Mouse (Mus musculus): Measurements from ENCODE around the gene Scarf1. TPM values are rescaled to one million over a fixed set of nuclear protein-coding genes. Genes with fewer than 3 reads are reported as not detected.

Gene Scarf1
- polyA plus RNA-seq, 1 experiment, result 1.0 TPM

DNA sequence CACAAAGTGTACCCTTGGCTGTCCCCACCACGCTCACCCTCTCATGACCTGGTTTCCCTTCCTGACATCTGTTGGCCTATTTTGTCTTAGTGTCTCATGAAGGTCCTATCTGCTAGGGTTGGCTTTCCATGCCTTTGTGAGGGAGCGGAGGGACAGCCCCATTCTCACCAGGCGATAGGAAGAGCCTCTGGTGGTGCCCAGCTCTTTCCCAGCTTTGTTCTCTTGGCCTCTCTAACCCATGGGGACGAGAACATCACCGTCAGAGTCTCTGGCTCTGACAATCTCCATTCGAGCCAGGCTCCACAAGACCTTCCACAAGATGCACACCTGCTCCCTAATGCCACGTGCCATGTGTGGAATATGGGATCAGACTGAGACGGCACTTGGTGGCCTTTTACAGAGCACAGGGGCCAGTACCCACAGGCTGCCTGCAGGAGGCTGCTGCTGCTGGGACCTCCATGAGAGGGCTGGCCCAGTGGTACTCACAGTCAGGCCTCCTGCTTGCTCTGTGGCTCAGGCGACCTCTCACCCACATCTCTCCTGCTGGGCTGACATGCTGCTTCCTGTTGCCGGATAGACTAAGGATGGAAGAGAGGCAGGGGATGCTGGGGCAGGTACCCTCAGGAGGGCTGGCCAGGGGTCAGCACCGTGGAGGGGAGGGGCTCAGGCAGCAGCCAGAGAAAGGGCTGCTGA is 24.3 kb downstream of the Scarf1 start:
- Histone ChIP-seq H3K36me3 (ENCODE audit: control insufficient read depth, insufficient read depth, low read length, poor library complexity, severe bottlenecking) (no peaks in the 10 kb centered on the region), H3K9ac (ENCODE audit: low read depth, poor library complexity, severe bottlenecking) (no peak overlapping the region), H3K4me3 (ENCODE audit: low read depth, low read length) (no peak overlapping the region), H3K4me1 (ENCODE audit: control insufficient read depth, insufficient read depth, low read length) (peaks cover 2% of the 10 kb centered on the region), H3K27ac (ENCODE audit: insufficient read depth, low read length) (no peak overlapping the region), H3K27me3 (ENCODE audit: control insufficient read depth, insufficient read depth, low read length, poor library complexity, severe bottlenecking) (no peaks in the 10 kb centered on the region), H3K9me3 (replicated peaks; ENCODE audit: control insufficient read depth, insufficient read depth, low read length, poor library complexity, severe bottlenecking) (no peaks in the 10 kb centered on the region)
- TF ChIP-seq POLR2A (IDR thresholded peaks at IDR 0.05; ENCODE audit: insufficient read depth, low read length), result no peak
- no peak for TF ChIP-seq CTCF (IDR thresholded peaks at IDR 0.05; ENCODE audit: low read depth, low read length)
- TF ChIP-seq EP300 (IDR thresholded peaks at IDR 0.05; ENCODE audit: insufficient read depth, low read depth, low read length), result no peak

DNA sequence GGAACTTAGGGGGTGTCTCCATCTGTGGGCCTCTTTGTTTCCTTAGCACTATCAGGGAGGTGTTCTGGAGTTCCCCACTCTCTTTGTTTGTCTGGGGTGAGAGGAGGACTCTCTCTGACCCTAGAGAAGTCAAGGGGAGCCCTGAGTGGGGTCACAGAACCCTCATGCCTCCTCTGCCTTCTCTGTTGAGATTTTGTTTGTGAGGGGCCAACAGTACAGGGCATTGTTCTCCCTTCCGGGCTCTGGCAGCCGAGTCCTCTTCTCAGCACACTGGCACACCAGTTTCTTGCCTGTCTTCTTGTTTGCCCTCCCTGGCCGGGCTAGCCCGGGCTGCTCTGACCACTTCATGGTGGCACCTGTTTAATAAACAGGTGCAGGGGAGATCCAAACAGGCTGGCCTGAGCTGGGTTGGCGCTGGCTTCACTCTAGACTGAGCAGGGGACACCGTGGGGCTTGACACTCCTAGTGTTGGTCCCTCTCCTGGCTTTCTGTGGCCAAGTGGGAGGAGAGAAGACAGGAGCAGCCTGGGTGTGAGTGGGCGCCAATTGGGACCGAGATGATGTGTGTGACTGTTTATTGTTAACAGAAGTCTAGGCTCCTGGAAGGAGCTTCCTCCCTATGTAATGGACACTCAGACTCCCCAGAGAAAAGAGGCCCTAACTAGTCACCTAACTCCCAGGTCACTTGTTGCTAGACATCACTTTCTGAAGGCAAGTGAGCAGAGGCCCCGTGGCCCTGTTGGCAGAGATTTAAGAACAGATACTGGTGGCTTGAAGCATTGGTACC is 25.0 kb downstream of the Scarf1 start:
- Histone ChIP-seq H3K27ac (ENCODE audit: insufficient read depth, low read length) (no peak overlapping the region), H3K27me3 (ENCODE audit: control insufficient read depth, insufficient read depth, low read length, poor library complexity, severe bottlenecking) (no peaks in the 10 kb centered on the region), H3K9me3 (replicated peaks; ENCODE audit: control insufficient read depth, insufficient read depth, low read length, poor library complexity, severe bottlenecking) (no peaks in the 10 kb centered on the region), H3K9ac (ENCODE audit: low read depth, poor library complexity, severe bottlenecking) (no peak overlapping the region), H3K4me1 (ENCODE audit: control insufficient read depth, insufficient read depth, low read length) (peaks cover under 1% of the 10 kb centered on the region), H3K4me3 (ENCODE audit: low read depth, low read length) (no peak overlapping the region), H3K36me3 (ENCODE audit: control insufficient read depth, insufficient read depth, low read length, poor library complexity, severe bottlenecking) (no peaks in the 10 kb centered on the region)
- no peak for TF ChIP-seq POLR2A (IDR thresholded peaks at IDR 0.05; ENCODE audit: insufficient read depth, low read length)
- no peak for TF ChIP-seq EP300 (IDR thresholded peaks at IDR 0.05; ENCODE audit: insufficient read depth, low read depth, low read length)
- TF ChIP-seq CTCF (IDR thresholded peaks at IDR 0.05; ENCODE audit: low read depth, low read length), result no peak

DNA sequence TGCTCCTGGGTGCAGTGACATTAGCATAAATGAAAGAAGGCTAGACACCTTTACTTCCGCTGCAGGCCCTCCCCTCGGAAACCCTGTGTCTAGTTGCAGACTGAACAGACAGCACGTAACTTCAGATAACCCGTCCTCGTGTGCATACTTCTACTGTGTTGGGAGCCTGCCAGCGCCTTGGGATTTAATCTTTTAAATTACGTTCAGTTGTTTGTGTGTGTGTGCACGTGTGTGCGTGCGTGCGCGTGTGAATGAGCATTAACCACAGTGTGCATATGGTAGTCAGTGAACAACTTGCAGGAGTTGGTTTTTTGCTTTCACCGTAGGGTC is 25.6 kb downstream of the Scarf1 start:
- H3K27me3 ChIP-seq (ENCODE audit: control insufficient read depth, insufficient read depth, low read length, poor library complexity, severe bottlenecking), result no peaks in the 10 kb centered on the region
- TF ChIP-seq POLR2A (IDR thresholded peaks at IDR 0.05; ENCODE audit: insufficient read depth, low read length) (no peak), CTCF (IDR thresholded peaks at IDR 0.05; ENCODE audit: low read depth, low read length) (no peak), EP300 (IDR thresholded peaks at IDR 0.05; ENCODE audit: insufficient read depth, low read depth, low read length) (no peak)
- no peak overlapping the region for H3K27ac ChIP-seq (ENCODE audit: insufficient read depth, low read length)
- H3K36me3 ChIP-seq (ENCODE audit: control insufficient read depth, insufficient read depth, low read length, poor library complexity, severe bottlenecking), result no peaks in the 10 kb centered on the region
- no peak overlapping the region for H3K9ac ChIP-seq (ENCODE audit: low read depth, poor library complexity, severe bottlenecking)
- H3K4me1 ChIP-seq (ENCODE audit: control insufficient read depth, insufficient read depth, low read length), result no peaks in the 10 kb centered on the region
- H3K4me3 ChIP-seq (ENCODE audit: low read depth, low read length), result no peak overlapping the region
- H3K9me3 ChIP-seq (replicated peaks; ENCODE audit: control insufficient read depth, insufficient read depth, low read length, poor library complexity, severe bottlenecking), result no peaks in the 10 kb centered on the region

DNA sequence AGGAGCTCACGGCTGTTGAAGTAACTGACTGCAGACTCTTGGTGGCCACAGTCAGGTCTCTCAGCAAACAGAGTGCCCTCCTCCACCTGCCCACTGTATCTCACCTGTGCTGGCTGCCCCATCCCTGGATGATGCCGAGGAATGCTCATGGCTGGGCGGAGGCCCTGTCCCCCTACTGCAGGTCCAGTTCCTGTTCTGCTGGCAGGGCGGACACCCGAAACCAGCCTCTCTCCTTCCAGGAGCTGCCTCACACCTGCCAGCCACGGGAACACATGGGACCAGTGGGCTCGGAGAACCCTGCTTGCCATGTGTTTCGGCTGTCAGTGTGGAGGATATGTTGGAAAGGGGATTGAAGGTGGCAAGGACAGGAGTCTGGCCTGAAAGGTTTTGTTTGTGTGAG is 26.9 kb downstream of the Scarf1 start:
- TF ChIP-seq POLR2A (IDR thresholded peaks at IDR 0.05; ENCODE audit: insufficient read depth, low read length), result no peak
- no peak for TF ChIP-seq EP300 (IDR thresholded peaks at IDR 0.05; ENCODE audit: insufficient read depth, low read depth, low read length)
- no peak for TF ChIP-seq CTCF (IDR thresholded peaks at IDR 0.05; ENCODE audit: low read depth, low read length)
- Histone ChIP-seq H3K9me3 (replicated peaks; ENCODE audit: control insufficient read depth, insufficient read depth, low read length, poor library complexity, severe bottlenecking) (no peaks in the 10 kb centered on the region), H3K27me3 (ENCODE audit: control insufficient read depth, insufficient read depth, low read length, poor library complexity, severe bottlenecking) (no peaks in the 10 kb centered on the region), H3K27ac (ENCODE audit: insufficient read depth, low read length) (no peak overlapping the region), H3K4me1 (ENCODE audit: control insufficient read depth, insufficient read depth, low read length) (no peaks in the 10 kb centered on the region), H3K4me3 (ENCODE audit: low read depth, low read length) (no peak overlapping the region), H3K9ac (ENCODE audit: low read depth, poor library complexity, severe bottlenecking) (no peak overlapping the region), H3K36me3 (ENCODE audit: control insufficient read depth, insufficient read depth, low read length, poor library complexity, severe bottlenecking) (no peaks in the 10 kb centered on the region)

DNA sequence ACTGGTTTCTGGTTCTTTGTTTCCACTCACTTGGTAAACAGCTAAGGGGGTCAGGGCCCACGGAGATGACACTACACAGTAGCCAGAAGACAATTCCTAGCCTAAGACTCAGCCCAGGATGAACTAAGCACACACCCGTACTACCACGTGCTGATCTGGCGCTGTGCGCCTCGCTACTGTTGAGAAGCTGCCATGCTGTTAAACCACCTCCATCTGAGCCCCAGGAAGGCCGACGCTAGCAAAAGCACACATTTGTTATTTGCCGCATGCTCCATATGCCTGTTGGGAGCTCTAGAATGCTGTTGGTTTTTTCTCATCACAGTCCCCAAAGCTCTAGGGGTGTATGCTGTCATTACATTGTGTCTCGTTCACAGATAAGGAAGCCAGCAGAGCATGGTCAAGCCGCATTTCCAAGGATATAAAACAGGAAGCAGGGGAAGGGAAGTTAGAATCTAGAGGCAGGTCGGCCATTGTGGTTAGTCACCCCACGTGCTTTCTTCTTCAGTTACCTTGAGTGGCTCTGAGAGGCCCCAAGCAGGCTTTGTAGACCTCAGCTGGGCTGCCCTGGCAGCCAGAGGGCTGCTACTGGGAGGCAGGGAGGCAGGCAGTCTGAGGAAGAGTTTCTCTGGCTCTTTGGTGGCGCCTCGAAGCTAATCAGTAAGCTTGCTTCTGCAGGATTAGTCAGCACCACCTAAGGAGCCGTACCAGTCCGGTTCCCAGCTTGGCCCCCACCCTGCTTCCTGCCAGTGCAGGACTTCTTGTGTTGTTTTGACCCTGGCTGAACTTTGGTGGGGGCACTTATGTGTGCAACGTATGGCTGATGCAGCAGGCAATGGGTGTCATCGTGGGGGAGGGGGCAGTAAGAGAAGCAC is 27.6 kb downstream of the Scarf1 start:
- Histone ChIP-seq H3K9me3 (replicated peaks; ENCODE audit: control insufficient read depth, insufficient read depth, low read length, poor library complexity, severe bottlenecking) (no peaks in the 10 kb centered on the region), H3K27me3 (ENCODE audit: control insufficient read depth, insufficient read depth, low read length, poor library complexity, severe bottlenecking) (no peaks in the 10 kb centered on the region), H3K27ac (ENCODE audit: insufficient read depth, low read length) (no peak overlapping the region), H3K36me3 (ENCODE audit: control insufficient read depth, insufficient read depth, low read length, poor library complexity, severe bottlenecking) (no peaks in the 10 kb centered on the region), H3K4me3 (ENCODE audit: low read depth, low read length) (no peak overlapping the region), H3K4me1 (ENCODE audit: control insufficient read depth, insufficient read depth, low read length) (no peaks in the 10 kb centered on the region), H3K9ac (ENCODE audit: low read depth, poor library complexity, severe bottlenecking) (no peak overlapping the region)
- TF ChIP-seq CTCF (IDR thresholded peaks at IDR 0.05; ENCODE audit: low read depth, low read length) (no peak), POLR2A (IDR thresholded peaks at IDR 0.05; ENCODE audit: insufficient read depth, low read length) (no peak), EP300 (IDR thresholded peaks at IDR 0.05; ENCODE audit: insufficient read depth, low read depth, low read length) (no peak)

Measured in ES-Bruce4 (cell line).